Mouse (Mus musculus) CH12.LX (cell line): ENCODE measurements at regions not wholly inside any gene's neighbourhood (a gene's known extent, or its start where the extent isn't known, plus 50 kb on each side); places are given as distances from the start of the nearest gene placed in this dataset.

Experiments
- CTCF ChIP-seq, 2 experiments: IDR thresholded peaks in 1 of 2; conservative IDR thresholded peaks in 1 of 2; 2 replicates each; pipeline ENCODE4 v1.5.1; 2011 to 2012; ENCODE audit warnings: low read depth in 2 of 2, low read length in 2 of 2, improper control_type of control experiment in 1 of 2, inconsistent platforms in 1 of 2, mild to moderate bottlenecking in 1 of 2, moderate library complexity in 1 of 2
- EP300 ChIP-seq: IDR thresholded peaks from 2 replicates; pipeline ENCODE4 v1.6.1; 2011; ENCODE audit warnings: low read length, improper control_type of control experiment
- HCFC1 ChIP-seq: IDR thresholded peaks from 2 replicates; pipeline ENCODE4 v1.6.1; 2012; ENCODE audit warnings: low read depth, mild to moderate bottlenecking, inconsistent platforms, low read length, improper control_type of control experiment
- IRF4 ChIP-seq: IDR thresholded peaks from 2 replicates; pipeline ENCODE4 v1.6.1; 2014; ENCODE audit warnings: low read depth, mild to moderate bottlenecking, inconsistent platforms, low read length, improper control_type of control experiment
- MAFK ChIP-seq: IDR thresholded peaks from 2 replicates; pipeline ENCODE4 v1.6.1; 2011; ENCODE audit warnings: low read length, improper control_type of control experiment; ENCODE audit not compliant: insufficient replicate concordance
- MAX ChIP-seq: IDR thresholded peaks from 2 replicates; pipeline ENCODE4 v1.6.1; 2011; ENCODE audit warnings: low read length, improper control_type of control experiment

DNA sequence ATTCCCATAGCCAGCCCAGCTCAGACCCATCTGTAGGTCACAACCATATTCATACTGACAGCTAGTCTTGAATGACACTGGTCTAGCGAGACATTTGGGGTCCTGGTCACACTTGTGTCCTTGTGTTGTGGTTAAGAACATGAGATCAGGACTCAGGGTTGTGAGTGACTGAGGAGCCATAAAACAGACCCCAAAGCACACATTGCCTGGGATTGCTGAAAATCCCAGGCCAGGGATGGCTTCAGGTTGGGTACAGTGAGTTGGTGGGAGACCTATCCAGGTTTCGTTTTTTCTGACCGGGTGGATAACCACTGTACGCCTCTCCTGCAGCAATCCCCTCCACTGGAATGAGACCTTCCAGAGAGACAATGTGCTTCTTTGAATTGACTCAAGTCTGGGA, 322.8 kb upstream of the Irx1 start:
- no peak for TF ChIP-seq CTCF (conservative IDR thresholded peaks at IDR 0.05 in 1 of 2, IDR thresholded peaks at IDR 0.05 in 1 of 2; ENCODE audit: low read depth in 2 of 2, low read length in 2 of 2)
- TF ChIP-seq HCFC1 = no peak
- TF ChIP-seq MAX = no peak
- TF ChIP-seq IRF4 = no peak
- no peak for TF ChIP-seq EP300
- no peak for TF ChIP-seq MAFK
